Mouse (Mus musculus): ENCODE results near the gene Dusp12. TPM values are rescaled to one million over a fixed set of nuclear protein-coding genes. Genes with fewer than 3 reads are reported as not detected.
A peak's percentile ranks its signal among the peaks of the same experiment; 100 is the strongest.

Gene Dusp12
- total and polyA plus RNA-seq, 3 experiments, result 30.4 to 41.7 (median 30.9) TPM

- no peak overlapping the region for H3K9ac ChIP-seq (ENCODE audit: insufficient read depth, low read depth)
- no peak overlapping the region for H3K4me2 ChIP-seq (ENCODE audit: insufficient read depth, low read depth, poor library complexity, severe bottlenecking)
- peaks cover 4% of the 10 kb centered on the region for H3K9me3 ChIP-seq (replicated peaks; ENCODE audit: low read length)
- no peak overlapping the region for H3K27ac ChIP-seq (ENCODE audit: insufficient read depth, low read depth)
- no peaks in the 10 kb centered on the region for H3K36me3 ChIP-seq (replicated peaks in 1 of 2; ENCODE audit: control insufficient read depth in 1 of 2, insufficient read depth in 1 of 2, low read length in 1 of 2)
- TF ChIP-seq MXI1 (IDR thresholded peaks at IDR 0.05; ENCODE audit: low read depth, low read length) (no peak), CTCF (conservative IDR thresholded peaks at IDR 0.05 in 1 of 2, IDR thresholded peaks at IDR 0.05 in 1 of 2; ENCODE audit: low read depth in 2 of 2, low read length in 2 of 2) (no peak), MAZ (IDR thresholded peaks at IDR 0.05; ENCODE audit: low read depth, low read length) (no peak), RCOR1 (conservative IDR thresholded peaks at IDR 0.05; ENCODE audit: low read depth, low read length) (no peak), RAD21 (IDR thresholded peaks at IDR 0.05; ENCODE audit: low read depth, low read length) (no peak), NRF1 (IDR thresholded peaks at IDR 0.05; ENCODE audit: low read depth, low read length) (no peak), ZC3H11A (IDR thresholded peaks at IDR 0.05; ENCODE audit: low read depth, low read length) (no peak), TBP (conservative IDR thresholded peaks at IDR 0.05; ENCODE audit: low read depth, low read length) (no peak), MEF2A (IDR thresholded peaks at IDR 0.05; ENCODE audit: borderline replicate concordance, low read depth, low read length) (no peak), EP300 (IDR thresholded peaks at IDR 0.05; ENCODE audit: low read length) (no peak), SIN3A (IDR thresholded peaks at IDR 0.05; ENCODE audit: low read length) (no peak), PAX5 (IDR thresholded peaks at IDR 0.05; ENCODE audit: low read length) (no peak), HCFC1 (IDR thresholded peaks at IDR 0.05; ENCODE audit: low read depth, low read length) (no peak), GABPA (IDR thresholded peaks at IDR 0.05; ENCODE audit: insufficient replicate concordance, low read depth, low read length) (no peak)
- in situ Hi-C loops (cut with MboI; ENCODE audit: low pct_ligation_motif_present, low pct_unique_long_range_greater_than_20kb, low sequenced_read_pairs), result no loop called here
- no peaks in the 10 kb centered on the region for H3K27me3 ChIP-seq (replicated peaks)
- no peak overlapping the region for H3K4me3 ChIP-seq (replicated peaks in 1 of 3; ENCODE audit: low read depth in 2 of 3, low read length in 2 of 3, poor library complexity in 1 of 3)
- H3K79me2 ChIP-seq (replicated peaks; ENCODE audit: control insufficient read depth, extremely low read depth, insufficient read depth, poor library complexity, severe bottlenecking), result no peaks in the 10 kb centered on the region
- peaks cover 4 to 52% of the 10 kb centered on the region in 2 experiments for H3K4me1 ChIP-seq (ENCODE audit: control insufficient read depth in 1 of 2, insufficient read depth in 2 of 2)
- dilution Hi-C loops (cut with MboI; ENCODE audit: extremely low pct_ligation_motif_present, extremely low pct_unique_long_range_greater_than_20kb, low sequenced_read_pairs), result no loop called here
- no peak for DNase-seq (ENCODE audit: extremely low read depth)
Observed at GRCm38 (mm10) chr1:170933386-170933920, 48.1 kb upstream of the Dusp12 start.

GRCm38 (mm10) chr1:170932043-170932442, 46.7 kb upstream of the Dusp12 start:
- Histone ChIP-seq H3K27ac (ENCODE audit: insufficient read depth, low read depth) (no peak overlapping the region), H3K4me1 (ENCODE audit: control insufficient read depth in 1 of 2, insufficient read depth in 2 of 2) (peaks cover 14 to 66% of the 10 kb centered on the region in 2 experiments), H3K79me2 (replicated peaks; ENCODE audit: control insufficient read depth, extremely low read depth, insufficient read depth, poor library complexity, severe bottlenecking) (no peaks in the 10 kb centered on the region), H3K4me2 (ENCODE audit: insufficient read depth, low read depth, poor library complexity, severe bottlenecking) (no peak overlapping the region), H3K36me3 (replicated peaks in 1 of 2; ENCODE audit: control insufficient read depth in 1 of 2, insufficient read depth in 1 of 2, low read length in 1 of 2) (no peaks in the 10 kb centered on the region), H3K9ac (ENCODE audit: insufficient read depth, low read depth) (no peak overlapping the region), H3K4me3 (replicated peaks in 1 of 3; ENCODE audit: low read depth in 2 of 3, low read length in 2 of 3, poor library complexity in 1 of 3) (no peak overlapping the region), H3K27me3 (replicated peaks) (no peaks in the 10 kb centered on the region), H3K9me3 (replicated peaks; ENCODE audit: low read length) (peaks cover 4% of the 10 kb centered on the region)
- in situ Hi-C loops (cut with MboI; ENCODE audit: low pct_ligation_motif_present, low pct_unique_long_range_greater_than_20kb, low sequenced_read_pairs) (no loop called here), dilution Hi-C loops (cut with MboI; ENCODE audit: extremely low pct_ligation_motif_present, extremely low pct_unique_long_range_greater_than_20kb, low sequenced_read_pairs) (no loop called here)
- no peak for DNase-seq (ENCODE audit: extremely low read depth)
- no peak for TF ChIP-seq ZMIZ1 (IDR thresholded peaks at IDR 0.05; ENCODE audit: low read depth, low read length)
- TF ChIP-seq IRF4 (IDR thresholded peaks at IDR 0.05; ENCODE audit: low read depth, low read length), result 0 out of 2 replicates have a peak, but pooled peaks have one; percentile 8

Measured in CH12.LX (cell line).